Mouse (Mus musculus): Measurements from ENCODE around the gene Ankrd13a.
"Not testable (repeated sequence)": the region's sequence is repeated elsewhere in the genome, so short reads cannot be mapped to it uniquely, and the experiment has no call there.

Ankrd13a gene

GRCm38 (mm10) chr5:114842155-114842554 is 67.7 kb downstream of the Ankrd13a start:
- DNase-seq = not testable (repeated sequence)

DNA sequence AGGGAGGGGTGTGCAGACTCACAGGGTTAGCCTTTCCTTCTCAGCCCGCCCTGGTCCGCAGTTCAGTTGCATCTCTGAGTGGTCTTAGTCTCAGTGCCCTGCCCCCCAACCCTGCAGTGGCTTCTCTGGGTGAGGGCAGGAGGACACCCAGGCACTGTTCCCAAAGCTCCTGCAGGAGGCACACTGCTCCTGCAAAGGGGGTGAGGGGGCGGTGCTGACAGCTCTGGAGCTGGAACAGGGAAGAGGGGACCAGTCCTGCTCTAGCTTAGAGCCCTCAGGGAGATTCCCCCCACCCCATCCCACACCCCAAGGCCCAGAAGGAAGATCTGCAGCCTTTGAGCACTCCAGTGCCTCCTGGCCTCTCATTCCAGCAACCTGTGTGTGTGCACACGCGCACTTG is 68.2 kb downstream of the Ankrd13a start:
- no peak for DNase-seq

- DNase-seq = not testable (repeated sequence)
Measured at GRCm38 (mm10) chr5:114844371-114844770, 69.9 kb downstream of the Ankrd13a start.

DNA sequence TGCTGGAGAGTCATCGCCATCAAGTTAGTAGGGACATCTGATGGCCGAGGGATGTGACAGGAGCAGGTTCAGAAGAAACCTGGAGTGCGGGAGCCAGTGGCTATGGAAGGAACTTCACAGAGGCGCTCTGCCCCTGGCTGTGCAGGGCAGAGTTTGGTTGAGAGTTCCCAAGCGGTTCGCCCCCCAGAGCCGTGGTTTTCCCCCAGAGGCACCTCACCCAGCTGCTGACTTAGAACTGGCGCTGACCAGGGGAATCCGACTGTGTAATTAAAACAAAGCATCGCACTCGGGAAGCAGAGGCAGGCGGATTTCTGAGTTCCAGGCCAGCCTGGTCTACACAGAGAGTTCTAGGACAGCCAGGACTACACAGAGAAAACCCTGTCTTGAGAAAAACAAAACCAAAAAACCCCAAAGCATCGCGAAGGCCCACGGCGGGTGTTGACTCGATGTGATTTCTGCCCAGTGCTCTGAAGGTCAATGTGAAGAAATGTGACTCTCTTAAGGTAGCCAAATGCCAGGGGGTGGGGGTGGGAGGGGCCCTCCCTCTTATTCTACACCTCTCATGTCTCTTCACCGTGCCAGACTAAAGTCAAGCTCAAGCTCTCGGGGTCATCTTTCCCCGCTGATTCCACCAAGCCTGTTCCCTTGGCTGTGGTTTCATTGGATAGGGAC is 77.2 kb downstream of the Ankrd13a start:
- DNase-seq = no peak

- not testable (repeated sequence) for DNase-seq
Measured at GRCm38 (mm10) chr5:114853364-114853763, 78.9 kb downstream of the Ankrd13a start, which contains the start of gene 4930519G04Rik. Gene 4930519G04Rik (plus strand): TSS chr5:114853664.
